Comparison of ENCODE assay signal across 10 mouse cellular contexts in genomic region chr5:9954652-9955051, GRCm38 (mm10).
A peak's percentile ranks its signal among the peaks of the same experiment; 100 is the strongest.
DNase-seq lines count a peak whose midpoint lies in the region; ATAC-seq and TF ChIP-seq lines count a peak whose summit lies in the region.
"Had no signal": no experiment of that assay in that cellular context is flagged by ENCODE, and none has a peak within 500 bp of the region (broad histone marks: within the 10 kb centered on the region; RNA-seq: fewer than 3 reads in every experiment).

No protein-coding gene starts in this region.

- no peaks in the 10 kb centered on the region for H3K36me3 ChIP-seq in E14TG2a.4 (ENCODE audit: insufficient read depth, low read length)
- H3K36me3 ChIP-seq in kidney, postnatal 0 days (ENCODE audit: insufficient read depth, low read length), result no peaks in the 10 kb centered on the region
- H3K36me3 ChIP-seq: limb, embryonic 12.5 days; stomach, embryonic 15.5 days had no signal

- no peak overlapping the region for H3K4me2 ChIP-seq in kidney, postnatal 0 days (ENCODE audit: low read length)
- H3K4me2 ChIP-seq: limb, embryonic 12.5 days; stomach, embryonic 15.5 days had no signal

- TF ChIP-seq POLR2A in brain, embryonic 14.5 days (IDR thresholded peaks at IDR 0.05; ENCODE audit: borderline replicate concordance, extremely low read depth, insufficient read depth, insufficient read length, poor library complexity, severe bottlenecking), result no peak

- no peak overlapping the region for H3K27ac ChIP-seq in kidney, postnatal 0 days
- H3K27ac ChIP-seq: limb, embryonic 12.5 days; stomach, embryonic 15.5 days had no signal

- no peak overlapping the region for H3K9ac ChIP-seq in kidney, postnatal 0 days (ENCODE audit: low read depth, low read length)
- H3K9ac ChIP-seq: limb, embryonic 12.5 days; stomach, embryonic 15.5 days had no signal

- TF ChIP-seq CTCF in E14TG2a.4 (conservative IDR thresholded peaks at IDR 0.05; ENCODE audit: low read length), result peak; percentile 33
- peak; percentile 54; the same call in 1 of the 2 replicates for TF ChIP-seq CTCF in brain, embryonic 14.5 days (IDR thresholded peaks at IDR 0.05; ENCODE audit: borderline replicate concordance, extremely low read depth, insufficient read depth, insufficient read length)
- peak; percentile 68 for TF ChIP-seq CTCF in kidney, postnatal 0 days (IDR thresholded peaks at IDR 0.05; ENCODE audit: low read depth)

- peak; percentile 8 for DNase-seq in heart, postnatal 4 days
- DNase-seq in heart, adult 8-10 months (ENCODE audit: low spot score), result no peak
- DNase-seq in brain, embryonic 14.5 days (ENCODE audit: low read depth), result peak; percentile 65
- DNase-seq in kidney, postnatal 0 days (ENCODE audit: low spot score), result peak; percentile 44
- no peak for DNase-seq in urinary bladder, adult 2 months (ENCODE audit: low spot score)
- no peak for DNase-seq in gastrocnemius, postnatal 25 days
- DNase-seq in lung, postnatal 10 days, result no peak

- H3K27me3 ChIP-seq in E14TG2a.4 (ENCODE audit: insufficient read depth, low read length), result no peaks in the 10 kb centered on the region
- no peaks in the 10 kb centered on the region for H3K27me3 ChIP-seq in kidney, postnatal 0 days (ENCODE audit: insufficient read depth, low read length)
- H3K27me3 ChIP-seq: limb, embryonic 12.5 days; stomach, embryonic 15.5 days had no signal

- H3K4me1 ChIP-seq in E14TG2a.4 (replicated peaks; ENCODE audit: low read depth, low read length), result no peaks in the 10 kb centered on the region
- H3K4me1 ChIP-seq in kidney, postnatal 0 days (replicated peaks; ENCODE audit: insufficient read depth, low read length), result no peaks in the 10 kb centered on the region
- H3K4me1 ChIP-seq: limb, embryonic 12.5 days; stomach, embryonic 15.5 days had no signal

- WGBS in kidney, postnatal 0 days, result 22% methylated on average over 3 of the region's 3 CpGs

- no peak overlapping the region for H3K4me3 ChIP-seq in E14TG2a.4 (replicated peaks; ENCODE audit: low read length)
- H3K4me3 ChIP-seq in kidney, postnatal 0 days (replicated peaks; ENCODE audit: low read depth, low read length), result no peak overlapping the region
- H3K4me3 ChIP-seq: limb, embryonic 12.5 days; stomach, embryonic 15.5 days had no signal

- H3K9me3 ChIP-seq in E14TG2a.4 (ENCODE audit: low read length), result no peaks in the 10 kb centered on the region
- no peaks in the 10 kb centered on the region for H3K9me3 ChIP-seq in kidney, postnatal 0 days (replicated peaks; ENCODE audit: low read length)
- H3K9me3 ChIP-seq: limb, embryonic 12.5 days; stomach, embryonic 15.5 days had no signal

- peak; percentile 81 for ATAC-seq in kidney, postnatal 0 days (replicated peaks; ENCODE audit: low FRiP score, low read depth)

Comparison
In these comparisons a context has a peak if more than half of its experiments do, and no peak if none do; other contexts are left out.
1. DNase-seq: peak in heart, postnatal 4 days (single experiment), brain, embryonic 14.5 days (single experiment) and kidney, postnatal 0 days (single experiment); none in heart, adult 8-10 months (single experiment), urinary bladder, adult 2 months (single experiment), gastrocnemius, postnatal 25 days (single experiment) and lung, postnatal 10 days (single experiment).
2. Peak in every context shown above with its lines, with median percentiles within 50 percentile points of each other: CTCF ChIP-seq.